Mouse (Mus musculus): Measurements from ENCODE around the gene Frk.
"Not testable (repeated sequence)": the region's sequence is repeated elsewhere in the genome, so short reads cannot be mapped to it uniquely, and the experiment has no call there.

Frk gene

GRCm38 (mm10) chr10:34483297-34484013 is at the start of gene Frk:
Gene Frk, plus strand, starts transcription at chr10:34483399.
- DNase-seq (ENCODE audit: low read depth in 2 of 2, low spot score in 2 of 2) = no peak

GRCm38 (mm10) chr10:34434191-34434590 is 49.0 kb upstream of the Frk start:
- DNase-seq (ENCODE audit: low read depth in 2 of 2, low spot score in 2 of 2) = not testable (repeated sequence)

GRCm38 (mm10) chr10:34449469-34449868 is 33.7 kb upstream of the Frk start:
- DNase-seq (ENCODE audit: low read depth in 2 of 2, low spot score in 2 of 2) = no peak

DNA sequence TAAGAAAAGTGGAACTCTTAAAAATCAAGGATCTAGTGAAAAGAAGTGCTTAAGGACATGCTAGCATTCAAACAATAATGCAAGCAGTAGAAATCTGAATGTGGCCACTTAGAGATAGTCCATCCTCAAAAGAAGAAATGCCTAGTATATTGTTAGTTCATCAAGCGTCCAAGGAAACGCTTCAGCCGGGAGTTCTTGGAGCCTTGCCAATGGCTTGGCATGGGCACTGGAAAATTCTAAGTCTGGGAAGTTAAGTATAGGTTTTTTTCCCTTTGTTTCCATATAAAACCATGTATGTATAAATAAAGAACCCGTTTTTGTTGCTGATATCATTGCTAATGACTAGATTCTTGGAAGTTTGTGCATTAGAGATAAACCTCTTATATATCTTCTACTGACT is 21.7 kb upstream of the Frk start:
- no peak for DNase-seq (ENCODE audit: low read depth in 2 of 2, low spot score in 2 of 2)

GRCm38 (mm10) chr10:34464321-34464720 is 18.9 kb upstream of the Frk start:
- DNase-seq (ENCODE audit: low read depth in 2 of 2, low spot score in 2 of 2) = no peak

DNA sequence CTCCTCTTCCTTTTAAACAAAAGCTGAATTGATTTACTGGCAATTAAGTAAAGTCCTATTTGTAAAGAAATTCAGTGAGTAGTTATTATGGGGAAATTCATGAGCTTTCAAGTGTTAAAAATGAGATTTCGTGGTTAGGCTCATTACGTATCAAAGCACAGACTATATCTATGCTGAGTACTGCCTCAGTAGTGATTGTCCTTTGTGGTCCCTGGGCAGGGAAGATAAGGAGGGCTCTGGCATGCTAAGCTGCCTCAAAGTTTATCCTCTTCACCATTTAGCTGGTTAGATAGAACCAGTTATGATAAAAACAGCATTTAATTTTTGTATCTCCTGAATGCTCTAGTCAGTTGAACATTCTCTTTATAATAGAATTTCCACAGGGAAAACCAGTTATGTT is 14.2 kb upstream of the Frk start:
- no peak for DNase-seq (ENCODE audit: low read depth in 2 of 2, low spot score in 2 of 2)

GRCm38 (mm10) chr10:34479942-34480455 is 3.2 kb upstream of the Frk start:
- DNase-seq (ENCODE audit: low read depth in 2 of 2, low spot score in 2 of 2) = no peak

DNA sequence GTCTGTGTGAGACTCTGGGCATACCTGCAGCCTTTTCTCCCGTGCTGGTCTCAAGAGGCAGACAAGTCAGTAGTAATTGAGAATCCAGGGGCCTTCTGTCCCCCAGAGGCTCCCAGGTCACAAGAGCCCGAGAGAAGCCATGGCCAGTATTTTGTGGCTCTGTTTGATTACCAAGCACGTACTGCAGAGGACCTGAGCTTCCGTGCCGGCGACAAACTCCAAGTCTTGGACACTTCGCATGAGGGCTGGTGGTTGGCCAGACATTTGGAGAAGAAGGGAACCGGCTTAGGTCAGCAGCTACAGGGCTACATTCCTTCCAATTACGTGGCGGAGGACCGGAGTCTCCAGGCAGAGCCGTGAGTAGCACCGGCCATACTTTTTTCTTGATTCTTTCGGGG is 814 bp downstream of the Frk start:
- DNase-seq (ENCODE audit: low read depth in 2 of 2, low spot score in 2 of 2) = no peak

DNA sequence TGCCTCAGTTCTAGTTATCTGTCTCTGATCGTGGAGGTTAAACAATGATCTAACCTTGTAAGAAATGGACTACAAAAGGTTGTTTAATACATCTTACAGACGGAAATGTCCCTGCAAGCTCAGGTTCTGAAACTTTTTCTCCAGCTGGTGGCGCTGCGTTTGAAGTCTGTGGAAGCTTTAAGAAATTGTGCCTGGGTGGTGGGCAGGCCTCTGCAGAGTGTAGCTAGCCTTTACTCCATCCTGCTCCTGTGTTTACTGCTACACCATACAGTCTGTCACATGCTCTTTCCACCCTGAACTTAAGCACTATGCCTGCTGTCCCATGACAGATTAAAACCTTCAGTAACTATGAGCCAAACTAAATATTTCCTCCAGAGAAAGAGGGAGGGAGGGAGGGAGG is 1.9 kb downstream of the Frk start:
- no peak for DNase-seq (ENCODE audit: low read depth in 2 of 2, low spot score in 2 of 2)

GRCm38 (mm10) chr10:34507807-34508206 is 24.6 kb downstream of the Frk start:
- no peak for DNase-seq (ENCODE audit: low read depth in 2 of 2, low spot score in 2 of 2)

GRCm38 (mm10) chr10:34508593-34508992 is 25.4 kb downstream of the Frk start:
- DNase-seq (ENCODE audit: low read depth in 2 of 2, low spot score in 2 of 2) = no peak

DNA sequence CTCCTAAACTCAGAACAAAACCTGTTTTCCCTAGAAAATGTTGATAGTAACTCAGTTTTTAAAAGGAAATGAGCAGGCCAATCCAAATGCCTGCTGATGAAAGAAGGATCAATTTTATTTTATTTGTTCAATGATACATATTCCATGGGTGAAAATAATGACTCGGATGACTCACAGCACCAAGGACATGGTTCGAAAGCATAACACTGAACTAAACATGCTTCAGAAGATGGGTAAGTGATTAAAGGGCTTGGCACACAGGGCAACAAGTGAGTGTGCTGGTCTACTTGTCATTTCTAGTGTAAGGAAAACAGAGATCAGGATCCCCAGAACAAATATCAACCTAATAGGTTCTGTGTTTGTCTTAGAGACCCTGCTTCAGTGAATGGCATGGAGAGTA is 26.1 kb downstream of the Frk start:
- no peak for DNase-seq (ENCODE audit: low read depth in 2 of 2, low spot score in 2 of 2)

GRCm38 (mm10) chr10:34511192-34511591 is 28.0 kb downstream of the Frk start:
- no peak for DNase-seq (ENCODE audit: low read depth in 2 of 2, low spot score in 2 of 2)

GRCm38 (mm10) chr10:34512551-34512950 is 29.4 kb downstream of the Frk start:
- DNase-seq (ENCODE audit: low read depth in 2 of 2, low spot score in 2 of 2) = no peak

DNA sequence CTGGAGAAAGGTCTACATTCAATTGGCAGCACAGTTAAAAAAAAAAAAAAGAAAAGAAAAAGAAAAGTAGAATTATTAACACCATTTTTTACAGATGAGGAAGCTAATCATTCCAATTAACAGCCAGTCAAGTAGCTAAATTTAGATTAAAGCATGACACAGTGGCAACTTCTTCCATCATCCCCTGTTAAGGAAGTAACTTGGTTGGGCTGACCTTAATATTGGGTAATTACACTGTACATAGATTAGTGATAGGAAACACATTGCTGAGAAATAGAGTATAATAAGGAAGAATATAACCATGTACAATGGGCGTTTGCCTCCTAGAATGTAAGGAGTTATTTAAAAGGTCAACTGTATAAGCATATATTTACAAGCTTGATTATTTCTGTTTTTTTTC is 42.4 kb downstream of the Frk start:
- DNase-seq (ENCODE audit: low read depth in 2 of 2, low spot score in 2 of 2) = no peak

DNA sequence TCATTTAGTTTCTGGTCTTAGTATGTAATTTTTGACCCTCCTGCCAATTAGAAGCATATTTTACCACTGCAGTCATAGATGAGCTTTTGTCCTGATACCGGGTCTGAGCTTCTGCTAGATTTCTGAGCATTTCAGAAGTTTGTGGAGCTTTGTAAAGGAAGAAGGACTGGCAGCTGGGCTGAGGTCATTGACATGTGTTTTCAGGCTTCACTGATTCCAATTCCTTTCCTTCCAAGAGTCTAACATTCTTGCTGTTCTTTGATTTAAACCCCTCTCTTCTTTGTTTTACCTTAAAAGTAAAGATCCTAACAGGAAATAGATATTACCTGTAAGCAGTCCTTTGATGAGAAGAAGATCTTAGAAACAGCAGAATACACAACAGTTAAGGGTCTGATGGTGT is 48.6 kb downstream of the Frk start:
- no peak for DNase-seq (ENCODE audit: low read depth in 2 of 2, low spot score in 2 of 2)

DNA sequence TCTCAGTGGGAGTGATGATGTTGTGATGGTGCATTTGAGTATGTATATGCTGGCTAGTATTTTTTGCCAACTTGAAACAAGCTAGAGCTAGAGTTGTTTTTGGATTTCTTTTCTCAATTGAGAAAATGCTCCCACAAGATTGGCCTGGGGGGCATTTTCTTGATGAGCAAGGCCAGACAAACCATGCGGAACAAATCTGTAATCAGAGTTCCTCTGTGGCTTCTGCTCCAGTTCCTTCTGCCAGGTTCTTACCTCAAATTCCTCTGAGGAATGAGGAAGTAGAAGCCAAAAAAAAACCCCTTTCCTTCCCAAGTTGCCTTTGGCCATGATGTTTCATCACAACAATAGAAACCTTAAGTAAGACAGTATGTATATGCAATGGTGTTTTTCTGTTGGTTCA is 49.3 kb downstream of the Frk start:
- DNase-seq (ENCODE audit: low read depth in 2 of 2, low spot score in 2 of 2) = no peak

GRCm38 (mm10) chr10:34540687-34541086 is 57.5 kb downstream of the Frk start:
- DNase-seq (ENCODE audit: low read depth in 2 of 2, low spot score in 2 of 2) = no peak

DNA sequence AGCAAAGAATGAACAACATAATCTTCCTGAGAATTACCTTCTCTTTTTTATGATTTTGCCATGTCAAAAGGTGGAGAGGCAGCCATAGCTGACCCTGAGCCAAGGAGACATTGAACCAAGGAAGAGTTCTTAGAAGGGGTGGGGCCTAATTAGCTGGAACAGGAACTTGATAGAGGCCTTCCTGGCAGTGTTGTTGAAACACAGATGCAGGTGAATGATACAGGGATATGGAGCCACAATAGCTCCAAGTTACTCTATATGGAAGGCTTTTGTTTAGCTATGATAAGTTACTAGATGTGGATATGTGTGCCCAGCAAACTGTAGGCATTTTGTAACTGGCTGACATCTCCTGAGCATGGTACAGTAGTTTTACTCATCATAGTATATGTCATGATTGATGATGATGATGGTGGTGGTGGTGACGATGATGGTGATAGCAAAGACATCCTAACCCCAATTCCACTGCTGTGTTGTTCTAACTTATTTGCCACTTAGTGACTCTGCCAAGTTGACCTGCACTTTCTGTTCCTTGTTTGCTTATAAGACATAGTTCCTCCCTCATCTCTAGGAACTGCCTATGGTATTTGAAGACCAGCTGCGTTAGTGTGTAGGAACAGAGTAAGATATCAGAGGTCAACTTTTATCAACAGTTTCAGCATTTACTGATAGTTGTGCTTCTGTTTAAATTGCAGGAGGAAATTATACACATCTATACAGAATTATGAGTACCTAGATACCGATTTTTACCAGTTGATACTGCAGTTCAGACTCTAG is 58.7 kb downstream of the Frk start:
- DNase-seq (ENCODE audit: low read depth in 2 of 2, low spot score in 2 of 2) = no peak

DNA sequence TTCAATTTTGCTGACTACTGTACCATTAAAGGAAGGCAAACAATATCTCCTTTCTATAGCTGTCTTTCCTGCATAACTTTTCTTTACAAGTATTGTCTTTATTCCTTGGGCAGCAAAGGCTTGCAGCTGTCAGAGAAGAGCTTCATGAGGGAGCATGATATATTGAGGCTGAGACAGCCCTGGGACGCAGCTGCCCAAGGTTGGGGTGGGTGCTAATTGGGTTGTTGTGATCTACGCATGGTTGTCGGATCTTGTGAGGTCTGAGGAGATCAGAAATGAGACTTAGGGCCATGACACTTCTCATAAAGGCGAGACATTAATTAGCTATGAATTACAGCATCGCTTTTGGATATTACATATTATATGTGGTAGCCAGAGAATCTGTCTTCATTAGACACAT is 67.4 kb downstream of the Frk start:
- no peak for DNase-seq (ENCODE audit: low read depth in 2 of 2, low spot score in 2 of 2)

- no peak for DNase-seq (ENCODE audit: low read depth in 2 of 2, low spot score in 2 of 2)
Measured at GRCm38 (mm10) chr10:34551636-34552035, 68.4 kb downstream of the Frk start.

DNA sequence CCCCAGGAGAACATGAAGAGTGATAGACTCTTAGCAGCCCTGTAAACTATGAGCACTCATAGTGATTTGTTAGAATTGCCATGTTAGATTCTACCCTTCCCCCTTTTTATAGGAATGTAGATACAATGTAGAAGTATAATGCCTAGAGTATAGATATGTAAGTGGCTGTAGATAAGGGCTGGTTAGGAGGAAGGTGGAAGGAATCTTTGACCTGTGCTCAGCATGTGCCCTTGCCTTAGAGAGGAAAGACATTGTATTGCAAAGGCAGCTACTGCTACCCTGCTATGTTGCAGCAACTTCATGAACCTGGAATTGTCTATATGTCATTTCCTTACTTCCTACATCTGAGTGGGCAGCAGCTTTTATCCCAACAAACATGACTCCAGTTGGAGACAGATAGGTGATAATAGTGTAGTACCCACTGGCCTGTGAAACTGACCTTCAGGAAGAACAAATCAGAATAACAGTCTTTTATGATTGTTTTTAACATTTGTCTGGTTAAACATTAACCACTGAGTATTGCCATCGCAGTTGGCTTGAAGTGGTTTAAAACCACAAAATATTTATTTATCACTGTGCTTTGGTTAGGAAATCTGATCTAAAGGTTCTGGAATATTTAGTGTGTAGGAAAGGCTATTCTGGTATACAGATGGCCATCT is 80.4 kb downstream of the Frk start:
- no peak for DNase-seq (ENCODE audit: low read depth in 2 of 2, low spot score in 2 of 2)
